23 mouse cellular contexts compared by ENCODE assay signal in the genomic region with DNA sequence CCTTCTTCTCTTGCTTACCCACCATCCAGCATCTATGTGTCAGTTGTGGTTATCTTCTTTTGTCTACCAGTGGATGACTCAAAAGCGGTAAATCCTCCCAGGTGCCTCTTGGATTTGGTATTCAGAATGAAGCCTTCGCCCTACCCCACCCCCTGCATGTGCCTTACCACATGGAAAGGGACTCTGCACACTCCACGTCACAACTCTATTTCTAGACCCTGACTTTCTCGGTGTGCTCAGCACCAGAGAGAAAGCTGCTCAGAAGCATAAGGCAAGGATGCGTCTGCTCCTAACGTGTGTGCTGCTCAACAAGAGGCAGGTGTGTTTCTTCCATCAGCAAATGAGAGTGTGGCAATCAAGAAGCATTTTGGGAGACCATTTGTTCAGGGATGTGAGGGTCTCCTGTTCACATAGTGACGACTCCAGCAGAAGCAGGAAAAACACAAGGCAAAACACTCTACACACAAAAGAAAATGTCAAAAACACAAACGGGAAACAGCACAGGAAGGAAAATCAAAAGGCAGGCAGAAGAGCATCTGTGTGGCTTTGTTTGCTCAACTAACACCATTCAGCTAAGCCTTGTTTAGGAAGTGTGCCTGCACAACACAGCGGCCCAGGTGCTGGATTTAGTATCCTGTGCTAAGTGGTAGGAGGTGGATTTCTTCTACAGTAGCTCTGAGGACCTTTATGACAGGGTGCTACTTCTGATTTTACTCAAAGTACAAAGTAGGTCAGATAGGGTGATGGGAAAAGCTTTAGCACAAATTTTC. TPM values are rescaled to one million over a fixed set of nuclear protein-coding genes. Genes with fewer than 3 reads are reported as not detected.
DNase-seq lines count a peak whose midpoint lies in the region; ATAC-seq and TF ChIP-seq lines count a peak whose summit lies in the region.
"Had no signal": no experiment of that assay in that cellular context is flagged by ENCODE, and none has a peak within 500 bp of the region (broad histone marks: within the 10 kb centered on the region; RNA-seq: fewer than 3 reads in every experiment).

No protein-coding gene starts in this region.

- no peaks in the 10 kb centered on the region for H3K27me3 ChIP-seq in hindbrain, embryonic 10.5 days (ENCODE audit: insufficient read depth, poor library complexity, severe bottlenecking)
- no peaks in the 10 kb centered on the region for H3K27me3 ChIP-seq in hindbrain, embryonic 12.5 days
- no peaks in the 10 kb centered on the region for H3K27me3 ChIP-seq in lung, embryonic 14.5 days (ENCODE audit: insufficient read depth, low read length)
- no peaks in the 10 kb centered on the region for H3K27me3 ChIP-seq in intestine, embryonic 15.5 days (replicated peaks)
- H3K27me3 ChIP-seq: hindbrain, embryonic 15.5 days; limb, embryonic 13.5 days; midbrain, embryonic 15.5 days had no signal

- ATAC-seq in hindbrain, embryonic 12.5 days (ENCODE audit: low FRiP score), result no peak
- ATAC-seq in lung, embryonic 14.5 days (ENCODE audit: insufficient read depth), result no peak
- ATAC-seq in intestine, embryonic 15.5 days, result no peak
- ATAC-seq: forebrain, embryonic 14.5 days; intestine, postnatal 0 days; lung, postnatal 0 days; midbrain, embryonic 15.5 days; Patski had no signal

- no peak for TF ChIP-seq CTCF in lung, embryonic 14.5 days (IDR thresholded peaks at IDR 0.05; ENCODE audit: low read depth)

- H3K36me3 ChIP-seq in hindbrain, embryonic 10.5 days, result no peaks in the 10 kb centered on the region
- H3K36me3 ChIP-seq in hindbrain, embryonic 12.5 days, result no peaks in the 10 kb centered on the region
- no peaks in the 10 kb centered on the region for H3K36me3 ChIP-seq in lung, embryonic 14.5 days (ENCODE audit: insufficient read depth)
- no peaks in the 10 kb centered on the region for H3K36me3 ChIP-seq in intestine, embryonic 15.5 days
- H3K36me3 ChIP-seq: hindbrain, embryonic 15.5 days; limb, embryonic 13.5 days; midbrain, embryonic 15.5 days had no signal

- peaks cover 3% of the 10 kb centered on the region; the same call in 1 of the 2 replicates for H3K9me3 ChIP-seq in hindbrain, embryonic 10.5 days
- no peaks in the 10 kb centered on the region for H3K9me3 ChIP-seq in hindbrain, embryonic 12.5 days (replicated peaks)
- H3K9me3 ChIP-seq in lung, embryonic 14.5 days (ENCODE audit: low read depth, low read length), result no peaks in the 10 kb centered on the region; the same call in 1 of the 2 replicates
- no peaks in the 10 kb centered on the region for H3K9me3 ChIP-seq in intestine, embryonic 15.5 days
- H3K9me3 ChIP-seq: hindbrain, embryonic 15.5 days; limb, embryonic 13.5 days; midbrain, embryonic 15.5 days had no signal

- WGBS in hindbrain, embryonic 10.5 days, result 78% methylated on average over 9 of the region's 9 CpGs
- 78% methylated on average over 9 of the region's 9 CpGs for WGBS in hindbrain, embryonic 12.5 days
- 57% methylated on average over 9 of the region's 9 CpGs for WGBS in lung, embryonic 14.5 days
- WGBS in intestine, embryonic 15.5 days, result 65% methylated on average over 9 of the region's 9 CpGs

- no peak for DNase-seq in hindbrain, embryonic 10.5 days (ENCODE audit: low spot score)
- peak; percentile 7 for DNase-seq in lung, embryonic 14.5 days
- no peak for DNase-seq in lung, postnatal 10 days
- peak; percentile 40 for DNase-seq in thymus, postnatal 14 days
- no peak for DNase-seq in cerebellum, adult 18-20 months
- DNase-seq: adrenal gland, postnatal 25 days; B cell, adult 2 months; cerebellum, postnatal 25 days; gastrocnemius, adult 2 months; heart, postnatal 14 days; kidney, postnatal 4 days; layer of hippocampus, postnatal 36 days had no signal

- H3K4me2 ChIP-seq in hindbrain, embryonic 12.5 days (replicated peaks), result no peak overlapping the region
- H3K4me2 ChIP-seq in lung, embryonic 14.5 days, result no peak overlapping the region
- no peak overlapping the region for H3K4me2 ChIP-seq in intestine, embryonic 15.5 days (replicated peaks)
- H3K4me2 ChIP-seq: hindbrain, embryonic 15.5 days; limb, embryonic 13.5 days; midbrain, embryonic 15.5 days had no signal

- H3K9ac ChIP-seq in hindbrain, embryonic 12.5 days, result no peak overlapping the region
- H3K9ac ChIP-seq in lung, embryonic 14.5 days, result no peak overlapping the region
- H3K9ac ChIP-seq in intestine, embryonic 15.5 days, result no peak overlapping the region
- H3K9ac ChIP-seq: hindbrain, embryonic 15.5 days; limb, embryonic 13.5 days; liver, embryonic 14.5 days; midbrain, embryonic 15.5 days had no signal

- no peak overlapping the region for H3K4me3 ChIP-seq in hindbrain, embryonic 10.5 days
- H3K4me3 ChIP-seq in hindbrain, embryonic 12.5 days, result no peak overlapping the region
- no peak overlapping the region for H3K4me3 ChIP-seq in lung, embryonic 14.5 days (ENCODE audit: low read depth, low read length)
- no peak overlapping the region for H3K4me3 ChIP-seq in brown adipose tissue, adult 24 weeks (ENCODE audit: insufficient read depth, low read depth, low read length)
- no peak overlapping the region for H3K4me3 ChIP-seq in intestine, embryonic 15.5 days (replicated peaks)
- H3K4me3 ChIP-seq: gastrocnemius, adult 2 months; hindbrain, embryonic 15.5 days; limb, embryonic 13.5 days; midbrain, embryonic 15.5 days had no signal

- H3K4me1 ChIP-seq in hindbrain, embryonic 10.5 days (replicated peaks), result no peaks in the 10 kb centered on the region; the same call in 1 of the 2 replicates
- no peaks in the 10 kb centered on the region for H3K4me1 ChIP-seq in hindbrain, embryonic 12.5 days
- no peaks in the 10 kb centered on the region for H3K4me1 ChIP-seq in lung, embryonic 14.5 days (ENCODE audit: insufficient read depth)
- H3K4me1 ChIP-seq in brown adipose tissue, adult 24 weeks (ENCODE audit: control insufficient read depth, insufficient read depth, insufficient read length, low read length), result no peaks in the 10 kb centered on the region
- no peaks in the 10 kb centered on the region for H3K4me1 ChIP-seq in intestine, embryonic 15.5 days (replicated peaks)
- H3K4me1 ChIP-seq: hindbrain, embryonic 15.5 days; limb, embryonic 13.5 days; midbrain, embryonic 15.5 days had no signal

- 0 out of 2 replicates have a peak overlapping the region, but pooled peaks have one; percentile 56 for H3K27ac ChIP-seq in hindbrain, embryonic 10.5 days
- no peak overlapping the region for H3K27ac ChIP-seq in hindbrain, embryonic 12.5 days
- H3K27ac ChIP-seq in lung, embryonic 14.5 days (ENCODE audit: low read depth), result no peak overlapping the region
- 0 out of 2 replicates have a peak overlapping the region, but pooled peaks have one; percentile 49 for H3K27ac ChIP-seq in brown adipose tissue, adult 24 weeks (replicated peaks; ENCODE audit: low read depth, low read length)
- H3K27ac ChIP-seq in intestine, embryonic 15.5 days, result no peak overlapping the region
- H3K27ac ChIP-seq: gastrocnemius, adult 2 months; hindbrain, embryonic 15.5 days; limb, embryonic 13.5 days; liver, embryonic 14.5 days; midbrain, embryonic 15.5 days had no signal

RNA-seq across cellular contexts. Expression of a gene that starts 35.3 kb away (rescaled TPM):
- 105 and 141 TPM in 2 replicates for polyA plus RNA-seq in hindbrain, embryonic 10.5 days (2016; fragmentation: Nextera tagmentation; extraction: Ambion mirVana)
- 203 and 213 TPM in 2 replicates for polyA plus RNA-seq in hindbrain, embryonic 12.5 days (2016; fragmentation: Nextera tagmentation; extraction: Ambion mirVana)
- polyA plus RNA-seq in lung, embryonic 14.5 days (2014; fragmentation: Nextera tagmentation; extraction: Ambion mirVana), result 89.0 and 95.7 TPM in 2 replicates
- 4.7 and 14.1 TPM in 2 replicates for polyA plus RNA-seq in brown adipose tissue, adult 24 weeks (2012; ENCODE audit: insufficient read depth, insufficient read length, missing spikeins)
- 52.1 and 55.7 TPM in 2 replicates for polyA plus RNA-seq in intestine, embryonic 15.5 days (2015; fragmentation: Nextera tagmentation; extraction: Ambion mirVana)

Comparison
In these comparisons a context has a peak if more than half of its experiments do, and no peak if none do; other contexts are left out.
1. DNase-seq: peak in lung, embryonic 14.5 days (single experiment) and thymus, postnatal 14 days (single experiment); none in hindbrain, embryonic 10.5 days (single experiment), lung, postnatal 10 days (single experiment) and cerebellum, adult 18-20 months (0 of 2).
2. H3K27ac ChIP-seq: peak in hindbrain, embryonic 10.5 days (single experiment) and brown adipose tissue, adult 24 weeks (single experiment); none in hindbrain, embryonic 12.5 days (single experiment), lung, embryonic 14.5 days (single experiment) and intestine, embryonic 15.5 days (single experiment).